Mouse (Mus musculus): Measurements from ENCODE around the gene Ttll10.

- no peak for TF ChIP-seq CTCF (IDR thresholded peaks at IDR 0.05; ENCODE audit: control insufficient read depth, insufficient read depth, insufficient replicate concordance, low read depth, low read length)
- TF ChIP-seq POLR2A (IDR thresholded peaks at IDR 0.05; ENCODE audit: control insufficient read depth, low read depth, low read length) = no peak
Measured at GRCm38 (mm10) chr4:156021381-156021780, 37.8 kb downstream of the Ttll10 start.

Data from testis, adult 2 months (tissue).